Mouse (Mus musculus) midbrain, embryonic 14.5 days (tissue): ENCODE results near the gene Samd4. TPM values are rescaled to one million over a fixed set of nuclear protein-coding genes. Genes with fewer than 3 reads are reported as not detected.

Source experiments
- ATAC-seq: fragments of 200-750 bp; cut with Nextera tagmentation; 2 replicates; pipeline ENCODE4 v1.8.0; 2017; ENCODE audit warnings: moderate number of reproducible peaks, moderate library complexity; ENCODE audit not compliant: low FRiP score, low TSS enrichment
- DNase-seq: peaks from one replicate; pipeline ENCODE4 v3.0.0-alpha.2; 2015
- H3K27ac ChIP-seq: fragments of 300-500 bp; sonication (generic); replicated peaks from 2 replicates; pipeline ENCODE4 v1.5.1; 2014; ENCODE audit warnings: mild to moderate bottlenecking, low read depth, low read length, moderate library complexity
- H3K27me3 ChIP-seq: fragments of 300-500 bp; sonication (generic); 2 replicates; pipeline ENCODE4 v1.6.1; 2014; ENCODE audit warnings: low read length, control low read depth, mixed read lengths; ENCODE audit not compliant: control insufficient read depth, insufficient read depth
- H3K36me3 ChIP-seq: fragments of 300-500 bp; sonication (generic); 2 replicates; pipeline ENCODE4 v1.6.1; 2014; ENCODE audit warnings: low read length, control low read depth; ENCODE audit not compliant: control insufficient read depth, insufficient read depth
- H3K4me1 ChIP-seq: fragments of 300-500 bp; sonication (generic); 2 replicates; pipeline ENCODE4 v1.6.1; 2014; ENCODE audit warnings: mild to moderate bottlenecking, antibody characterized with exemption, low read length, control low read depth; ENCODE audit not compliant: control insufficient read depth, insufficient read depth
- H3K4me2 ChIP-seq: fragments of 300-500 bp; sonication (generic); 2 replicates; pipeline ENCODE4 v1.6.1; 2014; ENCODE audit warnings: mild to moderate bottlenecking, low read length, moderate library complexity
- H3K4me3 ChIP-seq: fragments of 300-500 bp; sonication (generic); replicated peaks from 2 replicates; pipeline ENCODE4 v1.5.1; 2014; ENCODE audit warnings: low read depth, low read length
- H3K9ac ChIP-seq: fragments of 300-500 bp; sonication (generic); replicated peaks from 2 replicates; pipeline ENCODE4 v1.6.1; 2014; ENCODE audit warnings: mild to moderate bottlenecking, low read length, moderate library complexity
- H3K9me3 ChIP-seq: fragments of 300-500 bp; sonication (generic); 2 replicates; pipeline ENCODE4 v1.6.1; 2016; ENCODE audit warnings: low read length, control low read depth, mixed read lengths; ENCODE audit not compliant: control insufficient read depth
- WGBS: fragments of 180-500 bp; shearing (Covaris S2); extraction: QIAGEN DNeasy Blood & Tissue Kit; methylation state at CpG from one replicate; pipeline ENCODE4 v1.1.7; 2014; 5-methylcytosine and 5-hydroxymethylcytosine counted together
- polyA plus RNA-seq: library from polyadenylated mRNA; unstranded; fragments of >200 nt; fragmentation: Nextera tagmentation; extraction: Ambion mirVana; gene quantifications from 2 replicates; pipeline ENCODE4 v1.2.1, GENCODE M21; 2014

Samd4 gene
- polyA plus RNA-seq, 1 experiment from 2014 or later, result 3.1 TPM

DNA sequence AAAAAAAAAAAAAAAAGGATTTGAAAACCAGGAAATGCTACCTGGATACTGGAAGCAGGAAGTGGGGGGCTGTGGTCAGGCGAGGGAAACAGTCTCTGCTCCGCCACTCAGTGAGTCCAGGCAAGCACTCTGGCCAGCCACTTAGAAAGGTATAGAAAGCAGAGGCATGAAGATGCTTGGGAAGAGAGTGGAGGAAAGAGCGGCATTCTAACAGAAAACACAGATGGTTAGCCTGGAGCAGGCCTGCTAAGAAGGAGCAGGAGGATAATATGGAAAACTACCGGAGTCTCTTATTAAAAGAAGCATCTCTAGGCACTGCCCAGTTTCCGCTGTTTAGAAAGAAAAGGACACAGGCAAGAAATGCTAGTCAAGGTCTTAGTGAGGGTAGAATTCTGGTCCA, 150.8 kb downstream of the Samd4 start:
- H3K36me3 ChIP-seq, result no peaks in the 10 kb centered on the region
- WGBS, result 92% methylated on average over 5 of the region's 5 CpGs
- H3K4me3 ChIP-seq, result no peak overlapping the region
- ATAC-seq (no peak), DNase-seq (no peak)
- H3K27ac ChIP-seq, result no peak overlapping the region
- H3K4me2 ChIP-seq, result no peak overlapping the region
- no peaks in the 10 kb centered on the region for H3K9me3 ChIP-seq
- H3K27me3 ChIP-seq, result no peaks in the 10 kb centered on the region
- no peak overlapping the region for H3K9ac ChIP-seq
- no peaks in the 10 kb centered on the region for H3K4me1 ChIP-seq

DNA sequence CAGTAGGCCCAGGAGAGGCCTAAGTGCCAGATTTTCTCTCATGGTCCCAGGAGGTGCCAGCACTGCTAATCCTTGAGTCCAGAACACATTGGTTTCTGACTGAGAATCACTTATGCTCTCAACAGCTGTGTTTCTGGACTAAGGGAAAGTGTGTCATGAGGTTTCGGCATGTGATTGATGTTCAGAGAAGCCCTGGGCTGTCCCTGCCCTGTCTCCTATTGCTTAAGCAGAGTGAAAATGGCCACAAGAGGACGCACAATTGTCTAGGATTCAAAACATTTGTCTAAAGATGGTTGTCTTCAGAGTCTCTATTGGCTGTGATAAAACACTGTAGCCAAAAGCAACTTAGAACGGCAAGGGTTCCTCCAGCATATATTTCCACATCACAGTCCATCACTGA, 159.0 kb downstream of the Samd4 start:
- no peaks in the 10 kb centered on the region for H3K36me3 ChIP-seq
- no peak overlapping the region for H3K4me2 ChIP-seq
- DNase-seq (no peak), ATAC-seq (no peak)
- H3K9ac ChIP-seq, result no peak overlapping the region
- H3K27me3 ChIP-seq, result no peaks in the 10 kb centered on the region
- WGBS, result 93% methylated on average over 3 of the region's 3 CpGs
- H3K4me3 ChIP-seq, result no peak overlapping the region
- H3K4me1 ChIP-seq, result no peaks in the 10 kb centered on the region
- no peaks in the 10 kb centered on the region for H3K9me3 ChIP-seq
- no peak overlapping the region for H3K27ac ChIP-seq

DNA sequence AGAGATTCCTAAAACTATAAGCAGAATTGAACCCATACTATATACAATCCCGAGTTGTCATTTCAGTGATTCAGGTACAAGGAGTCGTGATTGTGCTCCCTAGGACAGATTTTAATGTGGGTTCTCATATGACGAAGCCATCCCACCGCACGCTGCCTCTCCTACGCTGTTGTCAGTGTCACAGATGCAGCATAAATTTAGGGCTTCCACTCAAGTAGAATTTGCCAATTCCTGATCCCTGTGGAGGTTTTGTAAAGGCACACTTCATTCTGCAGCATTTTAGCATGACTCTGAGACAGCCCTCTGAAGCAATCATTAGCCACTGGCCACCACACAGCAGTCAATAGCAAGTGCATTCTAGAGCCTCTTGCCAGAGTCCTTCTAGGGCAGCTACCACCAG, 166.4 kb downstream of the Samd4 start:
- whole genome bisulfite sequencing, result 91% methylated on average over 6 of the region's 6 CpGs
- Histone ChIP-seq H3K9ac (no peak overlapping the region), H3K9me3 (no peaks in the 10 kb centered on the region), H3K4me3 (no peak overlapping the region), H3K36me3 (no peaks in the 10 kb centered on the region), H3K4me2 (no peak overlapping the region), H3K27me3 (no peaks in the 10 kb centered on the region), H3K4me1 (no peaks in the 10 kb centered on the region), H3K27ac (no peak overlapping the region)
- no peak for DNase-seq
- ATAC-seq, result no peak

DNA sequence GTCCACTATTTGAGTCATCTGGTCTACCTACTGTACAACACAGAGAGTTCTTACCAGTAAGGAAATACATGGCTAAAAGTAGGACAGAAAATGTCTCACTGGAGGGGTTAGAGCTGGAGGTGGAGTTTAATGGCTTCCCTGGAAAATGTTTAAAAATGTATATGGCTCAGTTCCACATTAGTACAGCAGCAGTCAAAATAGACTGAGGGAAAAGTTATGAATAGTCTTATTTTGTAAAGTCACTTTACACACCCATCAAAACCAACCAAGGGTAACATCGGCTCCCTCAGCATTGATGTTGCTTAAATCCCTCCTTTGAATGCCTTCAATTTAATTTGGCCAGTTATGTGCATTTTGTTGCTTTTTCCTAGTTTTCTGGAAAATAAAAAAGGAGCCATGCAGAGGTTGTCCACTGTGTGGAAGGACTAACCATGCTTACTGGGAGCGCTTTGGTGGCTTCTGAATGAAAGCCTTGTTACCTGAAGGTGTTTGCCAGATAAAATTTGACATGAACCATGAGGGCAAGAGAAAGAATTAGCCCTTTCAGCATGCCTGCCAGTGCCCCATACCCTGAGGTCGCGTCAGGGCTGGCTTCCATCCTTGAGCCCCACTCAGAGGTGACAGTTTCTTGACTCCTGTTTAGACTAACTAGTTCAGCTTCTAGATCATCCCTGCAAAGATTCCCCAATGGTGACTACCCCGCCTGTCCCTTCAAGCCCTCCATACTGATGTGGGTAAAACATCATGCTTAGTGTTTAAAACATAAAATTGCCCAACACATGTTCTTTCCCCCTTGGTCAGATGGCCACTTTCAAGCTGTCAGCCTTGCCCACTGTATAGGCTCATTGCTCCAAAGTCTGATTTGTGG, 169.3 kb downstream of the Samd4 start:
- 91% methylated on average over 5 of the region's 5 CpGs for WGBS
- no peak overlapping the region for H3K9ac ChIP-seq
- H3K4me2 ChIP-seq, result no peak overlapping the region
- DNase-seq, result no peak
- no peak overlapping the region for H3K27ac ChIP-seq
- ATAC-seq, result no peak
- no peaks in the 10 kb centered on the region for H3K36me3 ChIP-seq
- no peaks in the 10 kb centered on the region for H3K9me3 ChIP-seq
- H3K4me1 ChIP-seq, result no peaks in the 10 kb centered on the region
- H3K27me3 ChIP-seq, result no peaks in the 10 kb centered on the region
- no peak overlapping the region for H3K4me3 ChIP-seq

DNA sequence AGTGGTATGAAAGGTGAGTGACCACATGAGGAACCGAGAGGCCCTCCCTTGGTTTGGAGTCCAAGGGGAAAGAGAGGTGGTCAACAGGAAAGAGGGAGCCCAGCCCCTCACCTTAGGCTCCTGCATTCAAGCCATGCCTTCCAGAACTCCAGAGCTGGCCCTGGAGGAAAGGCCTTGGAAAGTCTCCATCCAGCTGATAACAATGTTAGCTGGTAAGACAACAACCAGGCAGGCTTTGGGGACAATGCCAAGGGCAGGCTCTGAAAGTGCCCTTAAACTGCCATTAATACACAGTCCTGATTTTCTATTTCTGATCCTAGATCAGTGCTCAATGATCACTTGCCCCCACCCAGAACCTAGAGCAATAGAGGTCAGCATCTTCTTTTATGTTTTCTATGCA, 170.4 kb downstream of the Samd4 start:
- Histone ChIP-seq H3K27ac (no peak overlapping the region), H3K4me2 (no peak overlapping the region), H3K4me1 (no peaks in the 10 kb centered on the region), H3K27me3 (no peaks in the 10 kb centered on the region), H3K9me3 (no peaks in the 10 kb centered on the region), H3K9ac (no peak overlapping the region), H3K4me3 (no peak overlapping the region), H3K36me3 (no peaks in the 10 kb centered on the region)
- ATAC-seq (no peak), DNase-seq (no peak)
- 94% methylated on average over 1 of the region's 1 CpGs for WGBS

DNA sequence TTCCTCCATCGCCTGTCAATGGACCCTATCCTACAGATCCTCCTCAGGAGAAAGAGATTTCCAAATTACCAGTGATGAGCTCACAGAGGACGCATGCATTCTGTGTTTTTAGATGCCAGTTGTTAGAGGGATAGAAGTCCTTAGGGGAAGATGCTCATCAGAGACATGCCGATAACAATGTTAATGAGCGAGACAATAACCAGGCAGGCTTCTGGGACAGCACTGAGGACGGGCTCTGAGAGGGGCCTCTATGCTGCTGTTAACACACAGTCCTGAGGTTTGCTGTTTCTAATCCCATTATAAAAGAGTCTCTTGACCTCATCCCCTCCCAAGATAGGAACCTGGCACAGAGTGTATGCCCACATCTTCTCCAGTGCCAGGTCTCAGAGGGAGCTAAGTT, 171.2 kb downstream of the Samd4 start:
- ATAC-seq (no peak), DNase-seq (no peak)
- no peak overlapping the region for H3K4me2 ChIP-seq
- no peak overlapping the region for H3K27ac ChIP-seq
- no peaks in the 10 kb centered on the region for H3K4me1 ChIP-seq
- WGBS, result 77% methylated on average over 5 of the region's 5 CpGs
- no peaks in the 10 kb centered on the region for H3K9me3 ChIP-seq
- H3K9ac ChIP-seq, result no peak overlapping the region
- no peaks in the 10 kb centered on the region for H3K27me3 ChIP-seq
- no peaks in the 10 kb centered on the region for H3K36me3 ChIP-seq
- no peak overlapping the region for H3K4me3 ChIP-seq

DNA sequence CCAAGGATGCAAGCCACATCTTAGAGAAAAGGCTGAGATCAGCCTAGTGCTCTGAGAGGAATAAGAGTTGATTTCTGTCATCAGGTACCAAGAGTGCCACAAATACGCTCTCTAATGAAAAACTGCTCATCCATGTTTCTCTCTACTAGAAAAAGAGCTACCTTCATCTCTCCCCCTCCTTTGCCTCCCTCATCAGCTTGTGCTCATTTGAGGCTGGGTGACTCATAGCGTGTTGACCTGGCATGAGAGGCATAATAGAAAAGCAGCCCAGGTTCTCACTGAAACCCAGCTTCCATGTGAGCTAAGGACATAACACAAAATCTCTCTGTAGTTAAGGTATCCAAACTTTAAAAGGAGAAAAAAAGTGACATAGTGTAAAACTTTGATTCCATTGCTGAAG, 176.3 kb downstream of the Samd4 start:
- DNase-seq (no peak), ATAC-seq (no peak)
- 90% methylated on average over 2 of the region's 2 CpGs for WGBS
- H3K27ac ChIP-seq, result no peak overlapping the region
- H3K4me2 ChIP-seq, result no peak overlapping the region
- H3K9me3 ChIP-seq, result no peaks in the 10 kb centered on the region
- no peaks in the 10 kb centered on the region for H3K36me3 ChIP-seq
- H3K4me1 ChIP-seq, result no peaks in the 10 kb centered on the region
- H3K9ac ChIP-seq, result no peak overlapping the region
- no peaks in the 10 kb centered on the region for H3K27me3 ChIP-seq
- H3K4me3 ChIP-seq, result no peak overlapping the region

DNA sequence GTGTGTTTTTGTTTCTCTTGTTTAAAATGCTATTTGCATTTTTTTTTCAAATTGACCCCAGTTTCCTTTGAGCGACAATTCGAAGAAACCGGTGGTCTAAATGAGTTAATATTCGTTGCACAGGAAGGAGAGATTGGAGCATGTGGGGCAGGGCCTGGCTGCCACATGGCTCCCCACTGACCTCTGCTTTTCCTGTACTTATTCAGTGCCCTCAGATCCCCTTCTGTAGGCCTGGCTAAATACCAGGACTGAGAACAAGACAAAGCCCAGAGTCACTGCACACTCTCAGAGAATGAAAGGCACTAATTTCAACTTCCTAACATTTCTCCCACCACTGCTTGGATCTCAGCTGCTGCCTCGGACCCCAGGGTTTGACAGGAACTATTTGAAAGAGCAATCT, 182.4 kb downstream of the Samd4 start:
- Histone ChIP-seq H3K36me3 (no peaks in the 10 kb centered on the region), H3K4me1 (no peaks in the 10 kb centered on the region), H3K9ac (no peak overlapping the region), H3K27me3 (no peaks in the 10 kb centered on the region), H3K27ac (no peak overlapping the region), H3K4me3 (no peak overlapping the region), H3K4me2 (no peak overlapping the region), H3K9me3 (no peaks in the 10 kb centered on the region)
- ATAC-seq (no peak), DNase-seq (no peak)
- WGBS, result 69% methylated on average over 5 of the region's 5 CpGs

DNA sequence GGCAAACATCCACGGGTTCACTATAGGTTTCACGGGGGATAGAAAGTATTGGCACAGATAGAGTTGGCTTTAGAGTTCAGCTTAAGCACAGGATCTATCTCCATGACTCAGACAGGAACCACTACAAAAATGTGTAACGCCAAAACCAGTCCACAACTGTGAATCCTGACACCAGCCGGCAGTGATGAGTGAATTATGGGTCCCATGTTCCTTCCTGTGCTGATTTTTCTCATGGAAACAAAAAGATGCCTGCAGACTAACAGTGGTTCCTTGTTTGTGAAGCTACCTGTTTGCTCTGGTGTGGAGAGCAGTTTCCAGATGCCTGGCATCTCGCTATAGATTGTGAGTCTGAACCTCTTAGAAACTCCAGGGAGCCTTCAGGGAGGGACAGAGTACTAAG, 184.2 kb downstream of the Samd4 start:
- Histone ChIP-seq H3K27me3 (no peaks in the 10 kb centered on the region), H3K36me3 (no peaks in the 10 kb centered on the region), H3K9me3 (no peaks in the 10 kb centered on the region), H3K4me3 (no peak overlapping the region), H3K9ac (no peak overlapping the region), H3K4me2 (no peak overlapping the region), H3K4me1 (no peaks in the 10 kb centered on the region), H3K27ac (no peak overlapping the region)
- WGBS, result 88% methylated on average over 5 of the region's 5 CpGs
- ATAC-seq, result no peak
- no peak for DNase-seq
